Mouse (Mus musculus) myocyte (in vitro differentiated cells): ENCODE measurements around the gene Vav3.

ENCODE experiments used
- MAX ChIP-seq: IDR thresholded peaks from one replicate; pipeline ENCODE4 v1.6.1; 2011; ENCODE audit warnings: low read depth, mild to moderate bottlenecking, control low read depth
- MYOG ChIP-seq, 3 experiments: IDR thresholded peaks; one replicate each; pipeline ENCODE4 v1.6.1; 2011; ENCODE audit warnings: control low read depth in 2 of 3, low read depth in 2 of 3, mild to moderate bottlenecking in 2 of 3; ENCODE audit not compliant: insufficient read length in 2 of 3, control insufficient read depth in 1 of 3, insufficient read depth in 1 of 3
- TCF12 ChIP-seq: IDR thresholded peaks from one replicate; pipeline ENCODE4 v1.6.1; 2011; ENCODE audit warnings: mild to moderate bottlenecking, control low read depth; ENCODE audit not compliant: poor library complexity, insufficient read depth, severe bottlenecking
- USF1 ChIP-seq: IDR thresholded peaks from one replicate; pipeline ENCODE4 v1.6.1; 2011; ENCODE audit warnings: low read depth, mild to moderate bottlenecking, control low read depth, moderate library complexity

GRCm38 (mm10) chr3:109480625-109481024 is 140.2 kb downstream of the Vav3 start:
- no peak for TF ChIP-seq TCF12
- TF ChIP-seq MYOG (IDR thresholded peaks at IDR 0.05; ENCODE audit: control insufficient read depth in 1 of 3, insufficient read depth in 1 of 3, insufficient read length in 2 of 3, low read depth in 2 of 3) = no peak
- no peak for TF ChIP-seq USF1
- TF ChIP-seq MAX = no peak
